Mouse (Mus musculus) cerebellum, postnatal 14 days (tissue): ENCODE measurements at regions not wholly inside any gene's neighbourhood (a gene's known extent, or its start where the extent isn't known, plus 50 kb on each side); places are given as distances from the start of the nearest gene placed in this dataset.

Experiments used
- DNase-seq, 2 experiments: peaks; one replicate each; pipeline ENCODE4 v3.0.0; 2021; ENCODE audit warnings: mixed read lengths in 2 of 2

- DNase-seq: no peak
Observed at GRCm38 (mm10) chr6:16572828-16573227, 325.4 kb downstream of the Tfec start.

DNA sequence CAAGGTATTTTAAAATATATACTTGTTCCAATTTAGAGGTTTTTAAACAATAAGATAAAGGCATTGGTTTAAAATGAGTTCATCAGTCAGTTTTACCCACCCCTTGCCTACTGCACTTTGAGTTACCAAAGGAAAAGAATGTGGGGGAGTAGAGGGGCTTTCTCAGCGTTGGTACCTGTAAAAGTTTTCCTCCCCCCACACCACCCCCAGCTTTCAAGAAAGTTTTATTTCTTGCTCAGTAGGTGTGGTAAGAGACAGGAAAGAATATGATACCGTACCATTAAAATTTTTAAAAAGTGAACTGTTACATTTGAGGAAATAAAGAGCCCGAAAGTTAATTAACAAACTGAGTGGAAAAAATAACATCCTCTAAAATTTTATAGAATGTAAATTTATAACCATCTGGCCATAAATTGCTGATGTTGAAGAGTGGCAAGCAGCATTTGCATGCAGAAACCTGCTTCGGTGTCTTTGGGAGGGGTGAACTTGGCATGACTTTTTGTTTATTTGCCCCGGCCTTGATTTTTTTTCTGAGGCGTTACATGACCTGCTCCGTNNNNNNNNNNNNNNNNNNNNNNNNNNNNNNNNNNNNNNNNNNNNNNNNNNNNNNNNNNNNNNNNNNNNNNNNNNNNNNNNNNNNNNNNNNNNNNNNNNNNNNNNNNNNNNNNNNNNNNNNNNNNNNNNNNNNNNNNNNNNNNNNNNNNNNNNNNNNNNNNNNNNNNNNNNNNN is 346.1 kb downstream of the Tfec start:
- peak; percentile 2 to 3 for DNase-seq

GRCm38 (mm10) chr6:16551131-16551530 is 347.1 kb downstream of the Tfec start:
- peak; percentile 14 to 22 for DNase-seq

GRCm38 (mm10) chr6:16550445-16550844 is 347.8 kb downstream of the Tfec start:
- DNase-seq: peak; percentile 56 to 61

DNA sequence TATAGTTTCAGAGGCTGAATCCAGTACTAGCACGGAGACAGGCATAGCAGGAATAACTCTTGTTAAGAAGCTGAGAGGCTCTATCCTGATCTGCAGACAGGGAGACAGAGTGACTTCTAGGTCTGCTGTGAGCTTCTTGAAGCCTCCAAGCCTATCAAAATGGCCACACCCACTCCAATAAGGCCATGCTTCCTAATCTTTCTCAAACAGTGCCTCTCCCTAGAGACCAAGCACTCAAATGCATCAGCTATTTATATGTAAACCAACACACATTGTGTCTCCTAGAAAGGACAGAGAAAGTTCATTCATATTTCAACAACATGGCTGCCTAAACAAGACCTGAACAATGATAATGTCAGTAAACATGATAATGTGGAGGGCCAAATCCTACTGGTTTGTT is 384.2 kb downstream of the Tfec start:
- DNase-seq: no peak

DNA sequence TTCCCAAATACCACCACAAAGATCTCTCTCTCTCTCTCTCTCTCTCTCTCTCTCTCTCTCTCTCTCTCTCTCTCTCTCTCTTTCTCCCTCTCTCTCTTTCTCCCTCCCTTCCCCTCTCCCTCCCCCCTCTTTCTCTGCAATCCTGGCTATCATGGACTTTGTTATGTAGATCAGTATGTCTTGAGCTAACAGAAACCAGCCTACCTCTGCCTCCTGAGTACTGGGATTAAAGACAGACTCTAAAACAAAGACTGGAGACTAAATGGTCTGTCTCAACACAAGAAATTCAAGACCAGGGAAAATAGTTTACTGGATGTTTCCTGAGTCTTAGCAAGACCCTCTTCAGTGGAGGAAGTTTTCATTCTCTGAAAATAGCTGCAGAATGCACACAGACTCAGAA is 384.7 kb downstream of the Tfec start:
- DNase-seq: no peak

- no peak for DNase-seq
Observed at GRCm38 (mm10) chr6:16503836-16504235, 394.4 kb downstream of the Tfec start.

DNA sequence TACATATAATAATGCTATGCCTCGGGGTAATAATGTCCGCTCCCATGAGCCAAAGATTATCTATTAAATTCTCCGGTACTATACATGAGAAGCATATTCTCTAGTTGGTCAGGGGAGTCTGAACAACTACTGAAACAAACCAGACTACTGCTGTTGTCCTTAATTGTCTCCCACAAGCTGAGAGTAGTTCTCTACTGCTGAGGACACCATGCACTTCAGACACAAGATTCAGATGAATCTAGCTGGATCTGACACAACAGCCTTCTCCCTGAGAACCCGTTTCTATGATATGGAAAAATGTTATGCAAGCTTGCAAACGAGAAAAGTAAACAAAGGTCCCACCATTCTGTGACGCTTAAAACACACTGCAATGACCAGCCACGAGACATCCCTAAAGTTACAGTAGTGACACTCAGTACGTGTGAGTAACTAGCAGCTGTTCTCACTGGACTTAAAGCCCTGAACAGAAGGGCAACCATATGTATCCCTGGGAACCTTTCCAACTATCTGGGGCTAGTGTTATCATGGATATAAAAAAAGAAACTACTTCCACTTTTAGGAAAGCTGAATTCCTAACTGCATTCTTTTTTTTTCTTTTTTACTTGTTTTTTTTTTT is 411.1 kb downstream of the Tfec start:
- DNase-seq: peak; percentile 38 to 64

GRCm38 (mm10) chr6:16483295-16483694 is 414.9 kb downstream of the Tfec start:
- no peak for DNase-seq

- no peak for DNase-seq
Observed at GRCm38 (mm10) chr6:16468693-16469375, 429.4 kb downstream of the Tfec start.

DNA sequence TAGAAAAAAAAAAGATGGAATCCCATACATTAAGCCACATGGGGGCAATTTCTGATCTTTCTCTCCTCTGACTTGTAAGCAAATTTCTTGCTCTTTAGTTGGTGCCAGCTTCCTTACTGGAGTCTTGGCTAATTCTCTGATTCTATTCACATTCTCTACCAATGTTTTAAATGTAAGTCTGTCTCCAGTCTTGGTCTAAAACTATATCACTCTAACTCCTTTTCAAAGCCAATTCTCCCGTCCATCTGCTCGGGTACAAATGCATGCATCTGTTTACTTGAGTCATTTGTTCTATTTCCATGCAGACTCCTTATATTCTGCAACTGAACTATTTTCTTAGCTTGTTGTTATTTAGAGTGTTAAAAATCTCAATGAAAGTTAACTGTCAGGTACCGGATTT is 440.0 kb downstream of the Tfec start:
- DNase-seq: no peak
